Mouse (Mus musculus): Measurements from ENCODE around the gene Cyfip1.

The Cyfip1 gene

GRCm38 (mm10) chr7:55841445-55841844 is at the start of gene Cyfip1:
Gene Cyfip1 (plus strand): TSS chr7:55841745.
- DNase-seq (ENCODE audit: low spot score) = no peak

GRCm38 (mm10) chr7:55792280-55792679 is 49.3 kb upstream of the Cyfip1 start:
- DNase-seq (ENCODE audit: low spot score) = no peak

GRCm38 (mm10) chr7:55793236-55793951 is 48.2 kb upstream of the Cyfip1 start:
- no peak for DNase-seq (ENCODE audit: low spot score)

- DNase-seq (ENCODE audit: low spot score) = peak; percentile 98
Measured at GRCm38 (mm10) chr7:55793952-55794603, 47.5 kb upstream of the Cyfip1 start, which contains the start of gene Tubgcp5. Gene Tubgcp5 (plus strand): TSS chr7:55794154.

- no peak for DNase-seq (ENCODE audit: low spot score)
Measured at GRCm38 (mm10) chr7:55799981-55800380, 41.6 kb upstream of the Cyfip1 start.

GRCm38 (mm10) chr7:55809967-55810366 is 31.6 kb upstream of the Cyfip1 start:
- no peak for DNase-seq (ENCODE audit: low spot score)

GRCm38 (mm10) chr7:55824468-55824867 is 17.1 kb upstream of the Cyfip1 start:
- DNase-seq (ENCODE audit: low spot score) = no peak

- no peak for DNase-seq (ENCODE audit: low spot score)
Measured at GRCm38 (mm10) chr7:55827551-55827950, 14.0 kb upstream of the Cyfip1 start.

- no peak for DNase-seq (ENCODE audit: low spot score)
Measured at GRCm38 (mm10) chr7:55836877-55837276, 4.7 kb upstream of the Cyfip1 start.

- peak; percentile 88 for DNase-seq (ENCODE audit: low spot score)
Measured at GRCm38 (mm10) chr7:55841977-55842503, 495 bp downstream of the Cyfip1 start.

- DNase-seq (ENCODE audit: low spot score) = no peak
Measured at GRCm38 (mm10) chr7:55842504-55843152, 1.1 kb downstream of the Cyfip1 start.

GRCm38 (mm10) chr7:55846606-55847312 is 5.2 kb downstream of the Cyfip1 start:
- DNase-seq (ENCODE audit: low spot score) = no peak

GRCm38 (mm10) chr7:55849948-55850571 is 8.5 kb downstream of the Cyfip1 start:
- no peak for DNase-seq (ENCODE audit: low spot score)

GRCm38 (mm10) chr7:55852787-55853186 is 11.2 kb downstream of the Cyfip1 start:
- no peak for DNase-seq (ENCODE audit: low spot score)

- no peak for DNase-seq (ENCODE audit: low spot score)
Measured at GRCm38 (mm10) chr7:55855597-55855996, 14.1 kb downstream of the Cyfip1 start.

- no peak for DNase-seq (ENCODE audit: low spot score)
Measured at GRCm38 (mm10) chr7:55856741-55857140, 15.2 kb downstream of the Cyfip1 start.

- DNase-seq (ENCODE audit: low spot score) = no peak
Measured at GRCm38 (mm10) chr7:55857729-55858128, 16.2 kb downstream of the Cyfip1 start.

- DNase-seq (ENCODE audit: low spot score) = no peak
Measured at GRCm38 (mm10) chr7:55858836-55859517, 17.4 kb downstream of the Cyfip1 start.

- no peak for DNase-seq (ENCODE audit: low spot score)
Measured at GRCm38 (mm10) chr7:55859518-55859872, 17.9 kb downstream of the Cyfip1 start.

GRCm38 (mm10) chr7:55859956-55860355 is 18.4 kb downstream of the Cyfip1 start:
- no peak for DNase-seq (ENCODE audit: low spot score)

- DNase-seq (ENCODE audit: low spot score) = no peak
Measured at GRCm38 (mm10) chr7:55861175-55861574, 19.6 kb downstream of the Cyfip1 start.
